Mouse (Mus musculus) central nervous system, embryonic 11.5 days (tissue): ENCODE data around the gene Gm21858. TPM values are rescaled to one million over a fixed set of nuclear protein-coding genes. Genes with fewer than 3 reads are reported as not detected.

Experiments used
- polyA plus RNA-seq: library from polyadenylated mRNA; depleted of rRNA; stranded (reverse); fragments of >200 nt; gene quantifications from 2 replicates; pipeline ENCODE4 v1.2.3, GENCODE M21; 2012; rRNA removed

The Gm21858 gene
- not detected in 2 replicates for polyA plus RNA-seq

GRCm38 (mm10) chrY:55731456-55731855, at the start of gene Gm21858:
Gm21858 (plus strand) TSS chrY:55731756.

